Mouse (Mus musculus): ENCODE results near the gene Bcl2a1b.
"Not testable (repeated sequence)": the region's sequence is repeated elsewhere in the genome, so short reads cannot be mapped to it uniquely, and the experiment has no call there.

The Bcl2a1b gene

GRCm38 (mm10) chr9:89198969-89199416, at the start of gene Bcl2a1b, which contains the start of gene Gm29094:
Bcl2a1b (plus strand) TSS chr9:89199209.
Gm29094 (plus strand) TSS chr9:89199379.
- not testable (repeated sequence) for DNase-seq

DNA sequence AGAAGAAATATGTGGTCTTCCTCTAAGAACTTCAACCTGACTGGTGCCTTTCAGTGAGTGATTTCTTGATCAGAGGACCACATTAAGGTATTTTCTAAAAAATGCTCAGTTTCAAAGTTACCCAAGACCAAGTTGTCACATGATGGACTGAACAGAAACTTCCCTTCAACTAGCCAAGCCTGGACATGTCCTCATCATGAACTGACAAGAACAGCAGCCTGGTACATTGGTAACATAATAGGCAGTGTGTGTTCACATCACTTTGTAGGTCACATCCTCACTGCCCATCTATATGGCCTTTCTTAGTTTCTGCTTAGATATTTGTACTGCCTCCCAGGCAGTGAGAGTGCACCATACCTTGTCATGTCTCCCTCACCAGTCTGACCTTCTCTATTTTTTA, 26.5 kb upstream of the Bcl2a1b start:
- not testable (repeated sequence) for DNase-seq

GRCm38 (mm10) chr9:89178833-89179232, 20.2 kb upstream of the Bcl2a1b start:
- peak; percentile 3 for DNase-seq

DNA sequence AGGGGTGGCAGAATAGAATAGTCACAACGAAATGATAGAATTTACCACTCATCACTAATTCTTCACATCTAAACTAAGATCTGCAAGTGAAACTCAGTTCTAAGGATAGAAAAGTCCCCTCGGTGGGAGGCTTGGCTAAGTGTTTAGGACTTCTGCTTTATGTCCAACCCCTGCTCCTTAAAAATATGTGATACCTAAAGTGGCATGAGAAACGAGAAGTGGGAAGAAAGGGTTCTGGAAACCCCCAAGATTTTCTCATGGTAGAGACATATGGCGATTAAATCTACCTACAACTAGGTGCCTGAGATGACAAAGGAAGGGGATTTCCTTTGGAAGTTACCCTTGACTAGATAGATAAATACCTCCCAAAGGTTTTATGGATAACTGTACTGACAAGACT, 19.5 kb upstream of the Bcl2a1b start:
- DNase-seq = not testable (repeated sequence)

DNA sequence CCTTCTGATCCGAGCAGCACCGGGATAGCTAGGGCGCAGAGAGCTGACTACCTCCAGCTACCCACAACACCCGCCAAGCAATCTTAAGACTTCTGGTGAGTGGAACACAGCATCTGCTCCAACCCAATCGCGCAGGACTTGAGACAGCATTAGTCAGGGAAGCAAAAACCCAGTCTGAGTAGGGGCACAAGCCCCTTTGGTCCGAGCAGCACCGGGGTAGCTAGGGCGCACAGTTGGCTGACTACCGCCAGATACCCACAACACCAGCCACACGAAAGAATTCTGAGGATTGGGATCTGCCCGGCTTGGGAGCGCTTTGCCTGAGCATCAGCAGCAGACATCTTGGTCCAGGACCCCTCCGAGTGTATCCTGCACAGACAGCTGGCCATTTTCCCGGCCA, 12.0 kb upstream of the Bcl2a1b start:
- not testable (repeated sequence) for DNase-seq

GRCm38 (mm10) chr9:89195483-89195882, 3.5 kb upstream of the Bcl2a1b start:
- DNase-seq = not testable (repeated sequence)

GRCm38 (mm10) chr9:89197509-89197908, 1.5 kb upstream of the Bcl2a1b start:
- not testable (repeated sequence) for DNase-seq

DNA sequence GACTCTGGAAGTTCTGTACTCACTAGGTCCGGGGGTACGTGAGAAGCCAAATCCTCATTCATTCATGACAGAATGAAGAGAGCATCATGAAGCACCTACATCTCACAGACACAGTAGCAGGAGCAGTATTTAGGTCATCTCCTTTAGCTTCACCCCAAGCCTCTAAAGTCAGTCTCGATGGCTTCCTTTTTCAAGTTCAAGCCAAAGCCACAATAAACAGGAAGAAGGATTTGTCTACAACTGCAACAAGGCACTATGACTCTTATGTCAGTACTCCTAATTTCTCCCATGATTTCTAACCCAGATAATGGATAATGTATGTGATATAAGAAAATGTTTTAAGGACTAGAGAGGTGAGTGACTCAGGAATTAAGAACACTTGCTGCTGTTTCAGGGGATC, 660 bp upstream of the Bcl2a1b start:
- DNase-seq = not testable (repeated sequence)

DNA sequence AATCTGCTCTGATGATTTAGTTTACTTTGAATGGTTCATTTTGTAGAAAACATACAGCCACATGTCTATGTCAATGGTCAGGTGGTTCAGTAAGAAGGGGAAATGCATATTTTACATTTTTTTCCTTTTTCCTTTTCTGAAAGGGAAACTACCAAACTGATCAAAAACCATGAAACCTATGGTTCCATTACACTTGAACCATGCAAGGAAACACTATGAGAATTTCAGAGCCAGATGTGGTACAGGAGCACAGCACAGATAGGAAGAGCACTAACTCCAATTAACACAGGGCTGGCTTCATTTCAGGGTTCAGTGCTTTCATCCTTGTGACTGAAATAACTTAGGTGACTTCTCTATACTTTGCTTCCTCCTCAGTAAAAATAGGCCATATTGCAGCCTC, 3.2 kb downstream of the Bcl2a1b start:
- not testable (repeated sequence) for DNase-seq

DNA sequence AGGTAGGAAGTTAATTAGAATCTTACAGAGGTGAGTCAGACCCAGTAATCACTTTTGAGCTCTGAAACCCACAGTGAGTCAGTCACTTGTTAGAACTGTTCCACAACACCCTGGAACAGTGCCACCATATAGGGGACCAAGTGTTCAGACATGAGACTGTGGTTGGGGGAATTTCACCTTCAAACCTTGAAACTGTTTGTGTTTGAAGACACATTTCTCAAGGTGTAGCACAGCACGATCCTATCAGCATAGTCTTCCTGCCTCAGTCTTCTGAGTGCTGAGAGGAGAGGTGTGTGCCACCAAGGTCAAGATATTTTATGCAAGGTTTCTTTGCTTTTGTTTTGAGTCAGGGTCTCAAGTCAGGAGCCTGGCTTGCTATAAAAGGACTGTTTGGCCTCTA, 9.9 kb downstream of the Bcl2a1b start:
- DNase-seq = not testable (repeated sequence)

- DNase-seq = not testable (repeated sequence)
Measured at GRCm38 (mm10) chr9:89210353-89211064, 11.5 kb downstream of the Bcl2a1b start, which contains the start of gene Mthfs. Mthfs (plus strand) TSS chr9:89210676.

DNA sequence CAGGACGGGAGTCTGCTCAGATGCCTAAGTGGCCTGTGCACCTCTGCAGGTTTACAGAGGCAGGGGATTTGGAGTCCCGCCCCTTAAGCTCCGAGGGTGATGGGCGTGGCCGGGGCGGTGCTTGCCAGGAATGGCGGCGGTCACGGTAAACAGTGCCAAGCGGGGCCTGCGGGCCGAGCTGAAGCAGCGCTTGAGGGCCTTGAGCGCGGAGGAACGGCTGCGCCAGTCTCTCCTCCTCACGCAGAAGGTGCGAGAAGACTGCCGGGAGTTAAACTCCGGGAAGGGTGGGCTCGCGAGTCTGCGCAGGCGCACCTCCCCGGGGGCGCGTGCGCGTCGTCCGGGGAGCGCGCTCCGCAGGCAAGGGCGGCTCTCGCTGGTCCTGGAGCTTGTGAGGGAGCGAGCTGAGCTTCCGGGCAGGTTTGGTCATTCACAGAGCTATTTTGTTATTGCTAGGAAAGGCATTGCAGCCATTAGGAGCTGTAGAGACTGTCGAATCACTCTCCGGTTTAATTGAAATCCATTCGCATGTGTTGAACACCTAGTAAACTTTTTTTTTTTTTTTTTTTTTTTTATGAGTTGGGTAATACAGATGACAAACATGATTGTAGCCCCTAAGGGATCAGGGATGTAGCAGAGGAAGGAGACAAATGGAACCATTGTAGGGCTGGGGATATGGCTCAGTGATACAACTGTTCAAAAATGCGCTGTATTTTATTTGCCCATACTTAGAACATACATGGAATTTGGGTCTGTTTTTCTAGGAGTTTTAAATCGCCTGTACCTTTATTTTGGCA, 12.3 kb downstream of the Bcl2a1b start:
- not testable (repeated sequence) for DNase-seq

DNA sequence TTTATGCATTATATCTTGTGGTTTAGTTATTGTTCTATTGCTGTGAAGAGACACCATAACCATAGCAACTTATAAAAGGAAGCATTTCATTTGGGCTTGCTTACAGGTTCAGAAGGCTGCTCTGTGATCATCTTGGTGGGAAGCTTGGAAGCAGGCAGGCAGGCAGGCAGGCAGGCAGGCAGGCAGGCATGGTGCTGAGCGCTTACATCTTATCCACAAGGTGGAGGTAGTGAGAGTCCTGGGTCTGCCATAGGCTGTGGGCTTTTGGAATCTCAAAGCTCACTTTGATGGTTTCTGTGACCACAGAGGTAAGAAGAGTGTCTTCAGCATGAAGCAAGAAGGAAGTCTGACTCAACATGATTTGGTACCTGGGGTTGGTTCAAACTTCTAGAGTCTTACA, 13.4 kb downstream of the Bcl2a1b start:
- DNase-seq = not testable (repeated sequence)

GRCm38 (mm10) chr9:89218174-89218573, 19.2 kb downstream of the Bcl2a1b start:
- DNase-seq = not testable (repeated sequence)

- not testable (repeated sequence) for DNase-seq
Measured at GRCm38 (mm10) chr9:89219668-89220067, 20.7 kb downstream of the Bcl2a1b start.

GRCm38 (mm10) chr9:89220704-89221287, 21.8 kb downstream of the Bcl2a1b start:
- DNase-seq = not testable (repeated sequence)

GRCm38 (mm10) chr9:89226071-89226470, 27.1 kb downstream of the Bcl2a1b start:
- no peak for DNase-seq

GRCm38 (mm10) chr9:89228122-89228521, 29.1 kb downstream of the Bcl2a1b start:
- no peak for DNase-seq

DNA sequence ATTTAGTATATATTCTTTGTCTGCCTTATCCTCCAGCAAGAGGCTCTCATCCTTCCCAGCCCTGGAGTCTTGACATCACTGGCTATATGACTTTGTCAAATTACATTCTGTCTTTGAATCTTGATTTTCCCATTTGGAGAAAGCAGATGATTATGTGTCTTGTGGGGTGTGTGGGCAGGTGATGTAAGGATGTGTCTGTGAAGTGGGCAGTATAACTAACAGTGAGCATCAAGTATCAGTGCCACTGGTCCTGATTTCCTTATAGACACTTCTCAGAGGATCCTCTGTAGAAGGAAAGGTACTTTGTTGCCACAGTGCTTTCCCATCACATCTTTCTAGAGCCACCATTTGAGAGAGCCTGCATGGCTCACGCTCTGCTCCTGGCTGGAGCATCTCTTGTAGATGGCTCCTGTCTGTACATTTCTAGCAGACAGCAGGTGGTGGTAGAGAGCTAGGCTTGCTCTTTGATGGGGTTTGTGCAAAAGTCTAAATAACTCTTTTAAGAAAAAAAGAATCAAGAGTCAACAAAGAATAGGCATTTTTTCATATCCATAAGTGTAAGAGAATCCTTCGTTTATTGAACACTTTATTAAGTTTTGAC, 32.0 kb downstream of the Bcl2a1b start:
- not testable (repeated sequence) for DNase-seq

DNA sequence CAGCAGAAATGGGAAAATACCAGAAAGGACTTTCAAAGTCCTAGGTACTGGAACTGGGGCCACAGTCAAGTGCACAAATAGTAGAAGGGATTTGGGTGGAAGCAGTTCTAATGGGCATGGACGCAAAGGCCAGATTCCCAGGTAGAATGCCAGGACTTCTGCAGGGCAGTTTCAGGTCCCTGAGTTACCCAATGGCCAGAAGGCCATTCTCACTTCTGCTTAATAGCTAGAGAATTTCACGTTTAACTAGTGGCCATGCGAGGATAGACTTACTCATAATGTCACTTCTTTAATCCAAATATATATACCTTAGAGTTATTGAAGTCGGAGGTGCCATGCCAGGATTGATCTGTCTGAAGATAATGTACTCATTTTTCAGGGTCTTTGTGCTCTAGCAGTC, 38.1 kb downstream of the Bcl2a1b start:
- DNase-seq = not testable (repeated sequence)

- not testable (repeated sequence) for DNase-seq
Measured at GRCm38 (mm10) chr9:89238976-89239505, 40.0 kb downstream of the Bcl2a1b start.

GRCm38 (mm10) chr9:89240516-89241019, 41.6 kb downstream of the Bcl2a1b start:
- not testable (repeated sequence) for DNase-seq
